Mouse (Mus musculus) layer of hippocampus, postnatal 36 days (tissue): ENCODE data around the gene Mcfd2. TPM values are rescaled to one million over a fixed set of nuclear protein-coding genes. Genes with fewer than 3 reads are reported as not detected.

Experiments used
- DNase-seq, 2 experiments: peaks; one replicate each; pipeline ENCODE4 v3.0.0; 2022
- total RNA-seq, 2 experiments: library from RNA; stranded (reverse); gene quantifications; 2 replicates each; pipeline ENCODE4 v1.2.3; 2021

Gene Mcfd2
- total RNA-seq, 2 experiments from 2014 or later = 60.7 to 62.7 TPM

DNA sequence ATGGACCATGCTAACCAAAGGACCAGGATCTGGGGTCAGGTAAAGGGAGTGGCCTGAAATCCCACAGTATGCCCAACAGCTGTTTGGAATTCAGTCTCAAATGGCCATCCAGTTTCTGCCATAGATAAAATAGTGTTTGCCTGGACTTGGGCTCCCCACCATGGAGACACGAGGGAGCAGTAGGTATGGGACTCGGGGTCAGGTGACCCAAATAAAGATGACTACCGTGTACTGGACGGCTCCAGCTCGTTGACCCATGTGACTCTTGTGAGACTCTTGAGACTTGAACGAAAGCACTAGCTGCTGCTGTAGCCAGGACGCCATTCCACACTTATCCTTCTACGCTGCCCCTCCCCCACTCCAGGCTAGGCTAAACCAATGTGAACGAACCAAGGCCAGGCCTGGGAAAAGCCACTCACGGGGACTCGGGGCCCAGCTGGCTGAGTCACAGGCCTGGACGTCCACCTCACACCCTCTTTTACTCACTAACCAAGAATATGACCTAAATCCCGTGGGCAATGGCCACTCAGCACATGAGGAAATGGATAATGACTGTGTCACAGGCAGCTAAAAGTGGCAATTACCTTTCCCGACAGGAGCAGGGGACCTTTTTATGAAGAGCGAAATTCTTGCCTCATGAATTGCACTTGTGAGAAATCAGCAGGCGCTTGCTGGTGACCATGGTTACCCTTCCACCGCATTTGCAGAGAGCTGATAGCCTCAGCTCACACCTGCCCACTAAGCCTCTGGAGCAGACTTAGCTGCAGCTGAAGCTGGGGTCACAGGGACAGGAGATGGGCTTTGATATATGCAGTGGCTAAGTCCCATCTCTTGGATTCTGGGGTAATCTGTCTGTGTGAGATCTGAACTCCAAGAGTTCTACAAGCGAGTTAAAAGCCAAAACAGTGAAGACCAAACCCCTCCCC lies 28.7 kb downstream of the Mcfd2 start:
- no peak for DNase-seq

DNA sequence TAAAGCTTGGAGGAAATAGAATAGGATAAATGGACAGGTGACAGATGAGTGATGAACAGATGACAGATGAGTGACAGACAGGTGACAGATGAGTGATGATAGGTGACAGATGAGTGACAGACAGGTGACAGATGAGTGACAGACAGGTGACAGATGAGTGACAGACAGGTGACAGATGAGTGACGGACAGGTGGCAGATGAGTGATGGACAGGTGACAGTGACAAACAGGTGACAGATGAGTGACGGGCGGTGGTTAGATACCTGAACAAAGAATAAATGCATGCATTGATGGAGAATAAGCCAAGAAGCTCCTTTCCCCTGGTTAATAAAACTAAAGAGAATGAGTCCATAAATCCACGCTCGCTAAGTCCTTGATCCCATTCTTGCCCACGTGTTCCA lies 30.7 kb downstream of the Mcfd2 start:
- DNase-seq = no peak

DNA sequence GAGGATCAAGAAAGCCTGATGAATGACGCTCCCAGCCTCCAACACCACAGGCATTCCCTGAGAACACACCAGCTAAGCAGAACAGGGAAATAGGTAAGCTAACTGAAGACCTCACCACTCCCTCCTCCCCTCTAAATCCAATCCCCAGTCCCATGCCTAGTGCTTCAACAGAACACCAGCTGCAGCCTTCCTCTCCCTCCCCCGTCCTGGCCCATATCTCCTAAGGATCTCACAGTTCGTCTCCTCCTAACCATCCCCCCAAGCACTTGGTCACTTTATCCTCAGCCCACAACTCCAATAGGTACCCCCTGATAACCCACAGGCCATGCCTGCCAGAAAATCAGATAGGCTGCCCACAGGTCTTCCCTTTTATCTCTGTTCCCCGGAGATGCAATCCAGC lies 37.9 kb downstream of the Mcfd2 start:
- DNase-seq = no peak

DNA sequence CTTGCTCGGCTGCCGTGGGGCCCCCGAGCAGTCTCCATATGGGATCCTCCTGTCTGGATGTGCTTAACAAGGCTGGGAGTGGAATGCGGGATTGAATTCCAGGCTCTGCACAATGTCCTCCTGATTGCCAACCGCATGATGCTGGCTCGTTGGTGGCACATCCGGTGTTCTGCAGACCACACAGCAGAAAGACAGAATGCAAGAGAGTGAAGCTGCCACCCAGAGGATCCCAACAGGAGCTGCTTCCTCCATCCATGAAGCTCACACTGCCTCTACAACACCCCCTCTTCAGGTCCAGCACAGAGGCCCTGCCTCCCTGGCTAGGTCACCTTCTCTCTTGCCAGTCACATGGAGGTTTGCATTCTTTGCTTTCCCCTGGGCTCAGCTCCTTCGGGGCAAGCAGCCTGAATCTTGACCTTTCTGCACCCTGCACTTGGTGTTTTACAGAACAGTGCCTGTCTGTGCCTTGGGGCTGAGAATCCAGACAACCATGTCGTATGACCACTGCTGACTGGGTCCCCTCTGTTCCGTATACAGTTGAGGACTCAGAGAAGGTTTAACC lies 39.6 kb downstream of the Mcfd2 start:
- DNase-seq = peak in 1 of 2 experiments; percentile 22

DNA sequence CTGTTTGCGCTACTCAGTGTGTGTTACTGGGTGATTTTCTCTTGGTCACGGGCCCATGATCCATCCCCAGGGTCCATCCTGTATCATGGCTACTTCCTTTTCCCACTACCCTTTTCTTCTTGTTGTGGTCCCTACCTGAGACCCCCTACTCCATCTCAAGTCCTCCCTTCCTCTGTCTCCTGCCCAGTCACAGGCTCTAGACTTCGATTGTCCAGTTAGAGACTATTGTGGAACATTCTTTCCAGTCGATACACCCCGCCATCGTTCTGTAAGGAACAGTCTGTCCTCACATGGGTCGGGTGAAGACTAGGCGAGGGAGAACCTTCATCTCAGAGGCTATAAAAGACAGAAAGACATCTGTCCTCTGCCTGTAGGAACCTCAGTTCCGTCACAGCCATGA lies 40.4 kb downstream of the Mcfd2 start:
- DNase-seq = no peak

DNA sequence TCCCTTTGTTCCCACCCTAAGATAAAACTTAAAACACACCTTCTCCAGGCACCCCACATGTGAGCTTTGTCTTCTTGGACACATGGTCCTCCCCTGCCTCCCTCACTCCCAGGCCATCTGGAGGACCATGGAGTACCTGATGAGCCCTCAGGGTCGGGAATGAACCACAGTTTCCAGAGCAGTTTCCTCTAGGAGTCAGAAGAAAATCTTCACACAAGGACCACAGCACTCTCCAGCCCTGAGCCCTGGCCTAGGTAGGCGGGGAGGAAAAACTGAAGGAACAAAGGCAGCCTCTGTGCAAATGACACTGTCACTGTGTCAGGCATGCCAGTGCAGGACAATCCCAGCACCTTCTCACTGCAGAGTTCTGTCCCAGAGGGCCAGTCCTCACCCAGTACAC lies 41.3 kb downstream of the Mcfd2 start:
- DNase-seq = no peak

DNA sequence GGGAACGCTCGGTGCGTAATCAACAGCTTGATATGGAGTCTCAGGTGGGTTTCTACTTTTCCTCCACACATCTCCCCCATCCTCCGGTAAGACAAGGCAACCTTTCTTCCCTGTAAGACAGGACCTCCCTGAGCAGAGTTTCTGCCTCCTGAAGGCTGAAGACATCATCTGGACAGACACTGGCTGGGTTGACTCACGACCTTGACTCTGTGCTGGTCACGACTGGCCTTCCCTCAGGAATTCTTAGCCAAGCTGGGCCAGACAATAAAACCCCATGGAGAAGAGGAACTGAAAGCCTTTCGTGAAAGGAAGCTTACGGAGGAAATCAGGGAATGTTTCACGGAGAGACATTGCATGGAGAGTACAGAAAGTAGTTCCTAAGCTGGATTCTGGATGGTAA lies 46.3 kb downstream of the Mcfd2 start:
- DNase-seq = no peak

DNA sequence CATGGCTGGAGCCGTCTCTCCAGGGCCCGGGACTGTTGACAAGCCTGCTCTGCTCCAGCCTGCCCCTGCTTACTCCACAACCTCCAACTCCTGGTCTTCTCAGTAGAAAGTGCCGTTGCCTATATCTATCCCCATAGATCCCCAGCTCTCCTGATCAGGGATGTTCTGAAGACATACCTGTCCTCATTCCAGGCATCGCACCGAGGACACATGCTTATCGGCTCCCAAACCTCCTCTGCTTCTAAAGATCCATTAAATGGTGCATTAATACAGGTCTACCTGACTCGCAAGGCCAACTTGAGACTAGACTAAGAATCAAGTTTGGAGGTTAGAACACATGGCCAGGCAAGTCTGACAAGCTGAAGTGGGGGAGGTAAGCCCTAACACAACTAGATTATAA lies 51.2 kb downstream of the Mcfd2 start:
- no peak for DNase-seq

DNA sequence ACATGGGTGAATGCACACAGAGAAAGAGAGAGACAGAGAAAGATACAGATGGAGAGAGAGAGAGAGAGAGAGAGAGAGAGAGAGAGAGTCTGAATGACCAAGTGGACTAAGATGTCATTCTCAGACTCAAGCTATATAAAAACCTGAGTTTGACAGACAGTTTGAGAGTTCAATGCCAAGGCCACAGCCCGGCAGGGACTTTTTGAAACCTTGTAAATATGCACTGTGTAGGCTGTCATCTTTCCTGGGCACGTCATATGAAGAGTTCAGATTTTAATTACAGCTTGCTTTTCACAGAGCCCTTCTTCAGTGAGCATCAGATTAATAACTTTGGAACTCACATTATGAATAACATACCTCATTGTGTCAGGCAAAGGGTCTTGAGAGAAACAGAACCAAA lies 55.2 kb downstream of the Mcfd2 start:
- no peak for DNase-seq

DNA sequence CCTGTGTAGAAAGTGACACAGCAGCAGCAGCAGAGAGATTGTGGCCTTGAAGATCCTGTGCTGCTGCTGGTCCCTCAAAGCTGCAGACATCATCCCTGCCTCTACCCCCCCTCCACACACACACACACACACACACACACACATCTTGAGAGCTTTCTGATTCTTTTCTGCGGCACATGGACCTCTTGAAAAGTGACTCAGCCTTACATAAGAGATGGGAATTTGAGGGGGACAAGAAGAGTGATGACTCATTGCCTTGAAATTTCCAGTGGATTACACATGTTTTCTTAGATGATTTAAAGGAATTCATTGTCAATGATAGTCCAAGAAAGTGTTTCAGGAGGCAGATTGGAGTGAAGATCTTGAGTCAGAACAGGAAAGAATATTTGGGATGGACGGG lies 58.9 kb downstream of the Mcfd2 start:
- no peak for DNase-seq

Other genes starting within 250 kb of the Mcfd2 start
- 10 to 100 TPM; 18.2 to 19.9 TPM for gene Pigf, start 240.5 kb downstream of the Mcfd2 start, total RNA-seq
- gene Cript, start 240.4 kb downstream of the Mcfd2 start, total RNA-seq = 10 to 100 TPM; 57.3 to 62.1 TPM
- 100 to 1,000 TPM; 102 to 112 TPM for gene Socs5, start 158.3 kb downstream of the Mcfd2 start, total RNA-seq
- 1 to 10 TPM; 6.3 to 8.8 TPM for gene Ttc7, start 17.0 kb upstream of the Mcfd2 start, total RNA-seq
- not detected for gene Stpg4, start 161.8 kb upstream of the Mcfd2 start, total RNA-seq
- 1,000 to 10,000 TPM; 2,120 to 2,282 TPM for gene Calm2, start 181.0 kb upstream of the Mcfd2 start, total RNA-seq